Mouse (Mus musculus): Measurements from ENCODE around the gene Zfc3h1. TPM values are rescaled to one million over a fixed set of nuclear protein-coding genes. Genes with fewer than 3 reads are reported as not detected.
A peak's percentile ranks its signal among the peaks of the same experiment; 100 is the strongest.

The Zfc3h1 gene
- total RNA-seq (2015) (56.7 and 65.8 TPM in 2 replicates), total RNA-seq (2017) (46.7 and 47.7 TPM in 2 replicates)

- peak; percentile 85 for ATAC-seq (ENCODE audit: poor library complexity, severe bottlenecking)
These were observed at the start of gene Zfc3h1, which contains the start of gene Thap2 for GRCm38 (mm10) chr10:115384221-115385017. Gene Zfc3h1, plus strand, starts transcription at chr10:115384959. Gene Thap2, minus strand, starts transcription at chr10:115384443.

GRCm38 (mm10) chr10:115336901-115337300 is 47.9 kb upstream of the Zfc3h1 start:
- no peak for ATAC-seq (ENCODE audit: poor library complexity, severe bottlenecking)

- ATAC-seq (ENCODE audit: poor library complexity, severe bottlenecking), result peak; percentile 44; the same call in 1 of the 2 replicates
These were observed 44.9 kb upstream of the Zfc3h1 start for GRCm38 (mm10) chr10:115339820-115340328.

GRCm38 (mm10) chr10:115342771-115343425 is 41.9 kb upstream of the Zfc3h1 start:
- peak; percentile 78 for ATAC-seq (ENCODE audit: poor library complexity, severe bottlenecking)

- no peak for ATAC-seq (ENCODE audit: poor library complexity, severe bottlenecking)
These were observed 38.3 kb upstream of the Zfc3h1 start for GRCm38 (mm10) chr10:115346444-115346843.

- no peak for ATAC-seq (ENCODE audit: poor library complexity, severe bottlenecking)
These were observed 36.6 kb upstream of the Zfc3h1 start for GRCm38 (mm10) chr10:115348131-115348530.

GRCm38 (mm10) chr10:115349029-115349428 is 35.7 kb upstream of the Zfc3h1 start:
- no peak for ATAC-seq (ENCODE audit: poor library complexity, severe bottlenecking)

GRCm38 (mm10) chr10:115349509-115349908 is 35.2 kb upstream of the Zfc3h1 start:
- no peak for ATAC-seq (ENCODE audit: poor library complexity, severe bottlenecking)

GRCm38 (mm10) chr10:115350810-115351397 is 33.9 kb upstream of the Zfc3h1 start:
- ATAC-seq (ENCODE audit: poor library complexity, severe bottlenecking), result peak; percentile 63

- no peak for ATAC-seq (ENCODE audit: poor library complexity, severe bottlenecking)
These were observed 30.2 kb upstream of the Zfc3h1 start for GRCm38 (mm10) chr10:115354553-115354952.

GRCm38 (mm10) chr10:115355016-115355415 is 29.7 kb upstream of the Zfc3h1 start:
- ATAC-seq (ENCODE audit: poor library complexity, severe bottlenecking), result no peak

GRCm38 (mm10) chr10:115356106-115356505 is 28.7 kb upstream of the Zfc3h1 start:
- ATAC-seq (ENCODE audit: poor library complexity, severe bottlenecking), result no peak

GRCm38 (mm10) chr10:115358216-115358919 is 26.4 kb upstream of the Zfc3h1 start:
- no peak for ATAC-seq (ENCODE audit: poor library complexity, severe bottlenecking)

GRCm38 (mm10) chr10:115359066-115359465 is 25.7 kb upstream of the Zfc3h1 start:
- no peak for ATAC-seq (ENCODE audit: poor library complexity, severe bottlenecking)

GRCm38 (mm10) chr10:115361840-115362622 is 22.7 kb upstream of the Zfc3h1 start, which contains the start of gene Tmem19:
Gene Tmem19, minus strand, starts transcription at chr10:115362501.
- ATAC-seq (ENCODE audit: poor library complexity, severe bottlenecking), result peak; percentile 95

GRCm38 (mm10) chr10:115362623-115362964 is 22.2 kb upstream of the Zfc3h1 start:
- peak; percentile 15 for ATAC-seq (ENCODE audit: poor library complexity, severe bottlenecking)

GRCm38 (mm10) chr10:115363151-115363550 is 21.6 kb upstream of the Zfc3h1 start:
- ATAC-seq (ENCODE audit: poor library complexity, severe bottlenecking), result no peak

GRCm38 (mm10) chr10:115381506-115382084 is 3.2 kb upstream of the Zfc3h1 start:
- no peak for ATAC-seq (ENCODE audit: poor library complexity, severe bottlenecking)

GRCm38 (mm10) chr10:115382846-115383643 is 1.7 kb upstream of the Zfc3h1 start:
- no peak for ATAC-seq (ENCODE audit: poor library complexity, severe bottlenecking)
